Mouse (Mus musculus) limb, embryonic 15.5 days (tissue): Measurements from ENCODE around the gene Fbxw8. TPM values are rescaled to one million over a fixed set of nuclear protein-coding genes. Genes with fewer than 3 reads are reported as not detected.

Experiments
- ATAC-seq: fragments of 200-750 bp; cut with Nextera tagmentation; 2 replicates; pipeline ENCODE4 v1.8.0; 2017; ENCODE audit warnings: low read depth, moderate TSS enrichment; ENCODE audit not compliant: insufficient number of reproducible peaks, low FRiP score, low TSS enrichment
- H3K27ac ChIP-seq: fragments of 300-500 bp; sonication (generic); 2 replicates; pipeline ENCODE4 v1.5.1; 2015; ENCODE audit warnings: moderate library complexity, mild to moderate bottlenecking, inconsistent platforms
- H3K27me3 ChIP-seq: fragments of 300-500 bp; sonication (generic); 2 replicates; pipeline ENCODE4 v1.6.1; 2015; ENCODE audit warnings: inconsistent platforms
- H3K36me3 ChIP-seq: fragments of 300-500 bp; sonication (generic); 2 replicates; pipeline ENCODE4 v1.6.1; 2015; ENCODE audit warnings: inconsistent platforms
- H3K4me1 ChIP-seq: fragments of 300-500 bp; sonication (generic); 2 replicates; pipeline ENCODE4 v1.6.1; 2015; ENCODE audit warnings: inconsistent platforms
- H3K4me2 ChIP-seq: fragments of 300-500 bp; sonication (generic); 2 replicates; pipeline ENCODE4 v1.6.1; 2015; ENCODE audit warnings: mild to moderate bottlenecking, inconsistent platforms
- H3K4me3 ChIP-seq: fragments of 300-500 bp; sonication (generic); 2 replicates; pipeline ENCODE4 v1.5.1; 2015; ENCODE audit warnings: mild to moderate bottlenecking, inconsistent platforms
- H3K9ac ChIP-seq: fragments of 300-500 bp; sonication (generic); 2 replicates; pipeline ENCODE4 v1.6.1; 2015; ENCODE audit warnings: inconsistent platforms
- H3K9me3 ChIP-seq: fragments of 300-500 bp; sonication (generic); 2 replicates; pipeline ENCODE4 v1.6.1; 2016; ENCODE audit warnings: inconsistent platforms
- WGBS: fragments of 180-500 bp; shearing (Covaris S2); methylation state at CpG from one replicate; pipeline ENCODE4 v1.1.7; 2015; 5-methylcytosine and 5-hydroxymethylcytosine counted together
- polyA plus RNA-seq: library from polyadenylated mRNA; unstranded; fragments of >200 nt; fragmentation: Nextera tagmentation; extraction: Ambion mirVana; gene quantifications from 2 replicates; pipeline ENCODE4 v1.2.1, GENCODE M21; 2015

The Fbxw8 gene
- polyA plus RNA-seq, 1 experiment from 2014 or later, result 26.3 TPM

- peaks cover 53% of the 10 kb centered on the region for H3K4me1 ChIP-seq
- H3K4me2 ChIP-seq, result no peak overlapping the region
- H3K9me3 ChIP-seq, result no peaks in the 10 kb centered on the region
These were observed 72.1 kb downstream of the Fbxw8 start for GRCm38 (mm10) chr5:118083060-118083638.

DNA sequence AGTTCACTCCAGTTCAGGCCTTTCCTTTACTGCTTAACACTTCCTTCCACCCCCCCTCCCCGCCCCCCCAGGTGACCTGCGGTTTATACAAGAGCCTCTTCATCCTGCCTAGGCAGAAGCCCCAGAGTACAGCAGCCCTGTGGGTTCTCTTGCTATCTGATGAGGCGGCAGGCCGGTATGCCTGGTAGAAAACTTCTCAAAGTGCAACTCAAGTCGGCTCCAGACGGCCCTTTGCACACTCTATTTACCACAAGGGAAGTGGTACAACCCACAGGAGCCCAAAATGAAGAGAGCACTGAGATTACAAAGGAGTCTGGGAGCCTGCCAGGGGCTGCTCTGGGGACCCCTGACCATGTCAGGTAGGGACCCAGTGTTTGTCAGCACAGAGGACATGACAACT lies 73.3 kb downstream of the Fbxw8 start:
- H3K4me1 ChIP-seq, result peaks cover 52% of the 10 kb centered on the region

More at GRCm38 (mm10) chr5:118083060-118083638, 72.1 kb downstream of the Fbxw8 start:
- no peak for ATAC-seq
- Histone ChIP-seq H3K9ac (no peak overlapping the region), H3K4me3 (no peak overlapping the region), H3K27ac (peak overlapping the region; percentile 19), H3K36me3 (0 out of 2 replicates have a peak, but pooled peaks cover 8% of the 10 kb centered on the region), H3K27me3 (no peaks in the 10 kb centered on the region)
- WGBS, result 60% methylated on average over 12 of the region's 12 CpGs

DNA sequence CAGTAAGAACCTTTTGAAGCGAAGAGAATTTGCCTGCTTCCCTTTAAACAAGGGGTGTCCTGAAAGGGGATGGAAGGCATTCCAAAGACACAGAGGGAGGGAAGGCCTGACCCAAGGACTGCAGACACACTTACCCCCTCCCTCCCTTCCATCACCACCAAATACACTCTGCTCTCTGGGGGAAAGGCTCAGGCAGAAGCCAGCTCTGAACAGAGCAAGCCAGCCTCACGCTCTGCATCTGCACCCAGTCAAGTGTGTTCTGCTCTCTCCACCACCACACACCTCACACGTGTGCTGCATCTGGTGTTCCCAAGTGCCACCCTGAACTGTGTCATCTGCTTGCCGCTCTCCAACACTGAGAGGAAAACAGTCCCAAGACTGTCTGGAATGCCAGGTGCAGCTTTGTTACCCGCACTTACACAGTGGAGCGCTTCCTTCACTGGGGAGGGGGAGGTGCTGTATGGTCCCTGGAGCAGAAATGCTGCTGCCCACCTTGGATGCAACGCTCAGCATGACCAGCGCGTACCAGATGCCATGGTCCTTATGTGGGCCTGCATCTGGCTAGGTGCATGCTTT lies 73.8 kb downstream of the Fbxw8 start:
- H3K4me1 ChIP-seq, result peaks cover 53% of the 10 kb centered on the region

More for the DNA sequence above, 73.3 kb downstream of the Fbxw8 start:
- whole genome bisulfite sequencing, result 56% methylated on average over 6 of the region's 6 CpGs
- H3K36me3 ChIP-seq, result peaks cover 14% of the 10 kb centered on the region
- no peak overlapping the region for H3K4me3 ChIP-seq
- no peak for ATAC-seq
- no peak overlapping the region for H3K9ac ChIP-seq
- no peak overlapping the region for H3K27ac ChIP-seq
- H3K27me3 ChIP-seq, result no peaks in the 10 kb centered on the region
- H3K4me2 ChIP-seq, result no peak overlapping the region
- H3K9me3 ChIP-seq, result no peaks in the 10 kb centered on the region

GRCm38 (mm10) chr5:118079839-118080250 lies 75.4 kb downstream of the Fbxw8 start:
- Histone ChIP-seq H3K9ac (no peak overlapping the region), H3K27ac (no peak overlapping the region), H3K4me1 (peaks cover 56% of the 10 kb centered on the region), H3K4me3 (no peak overlapping the region), H3K27me3 (no peaks in the 10 kb centered on the region), H3K36me3 (peaks cover 33% of the 10 kb centered on the region), H3K9me3 (no peaks in the 10 kb centered on the region), H3K4me2 (no peak overlapping the region)
- 84% methylated on average over 11 of the region's 11 CpGs for WGBS
- no peak for ATAC-seq

More for the DNA sequence above, 73.8 kb downstream of the Fbxw8 start:
- ATAC-seq, result no peak
- 60% methylated on average over 9 of the region's 9 CpGs for WGBS
- H3K4me3 ChIP-seq, result no peak overlapping the region
- no peaks in the 10 kb centered on the region for H3K9me3 ChIP-seq
- no peaks in the 10 kb centered on the region for H3K27me3 ChIP-seq
- no peak overlapping the region for H3K27ac ChIP-seq
- H3K4me2 ChIP-seq, result no peak overlapping the region
- H3K36me3 ChIP-seq, result peaks cover 19% of the 10 kb centered on the region
- H3K9ac ChIP-seq, result no peak overlapping the region

GRCm38 (mm10) chr5:118079354-118079753 lies 75.9 kb downstream of the Fbxw8 start:
- no peak overlapping the region for H3K4me3 ChIP-seq
- H3K27ac ChIP-seq, result no peak overlapping the region
- no peak overlapping the region for H3K4me2 ChIP-seq
- no peaks in the 10 kb centered on the region for H3K9me3 ChIP-seq
- no peak overlapping the region for H3K9ac ChIP-seq
- H3K4me1 ChIP-seq, result peaks cover 53% of the 10 kb centered on the region
- ATAC-seq, result no peak
- WGBS, result 83% methylated on average over 6 of the region's 6 CpGs
- peaks cover 38% of the 10 kb centered on the region for H3K36me3 ChIP-seq
- H3K27me3 ChIP-seq, result no peaks in the 10 kb centered on the region

GRCm38 (mm10) chr5:118078550-118078949 lies 76.7 kb downstream of the Fbxw8 start:
- no peak overlapping the region for H3K4me2 ChIP-seq
- H3K27me3 ChIP-seq, result no peaks in the 10 kb centered on the region
- H3K4me1 ChIP-seq, result peaks cover 47% of the 10 kb centered on the region
- no peaks in the 10 kb centered on the region for H3K9me3 ChIP-seq
- no peak for ATAC-seq
- H3K9ac ChIP-seq, result no peak overlapping the region
- WGBS, result 82% methylated on average over 6 of the region's 6 CpGs
- peaks cover 46% of the 10 kb centered on the region for H3K36me3 ChIP-seq
- no peak overlapping the region for H3K4me3 ChIP-seq
- no peak overlapping the region for H3K27ac ChIP-seq

DNA sequence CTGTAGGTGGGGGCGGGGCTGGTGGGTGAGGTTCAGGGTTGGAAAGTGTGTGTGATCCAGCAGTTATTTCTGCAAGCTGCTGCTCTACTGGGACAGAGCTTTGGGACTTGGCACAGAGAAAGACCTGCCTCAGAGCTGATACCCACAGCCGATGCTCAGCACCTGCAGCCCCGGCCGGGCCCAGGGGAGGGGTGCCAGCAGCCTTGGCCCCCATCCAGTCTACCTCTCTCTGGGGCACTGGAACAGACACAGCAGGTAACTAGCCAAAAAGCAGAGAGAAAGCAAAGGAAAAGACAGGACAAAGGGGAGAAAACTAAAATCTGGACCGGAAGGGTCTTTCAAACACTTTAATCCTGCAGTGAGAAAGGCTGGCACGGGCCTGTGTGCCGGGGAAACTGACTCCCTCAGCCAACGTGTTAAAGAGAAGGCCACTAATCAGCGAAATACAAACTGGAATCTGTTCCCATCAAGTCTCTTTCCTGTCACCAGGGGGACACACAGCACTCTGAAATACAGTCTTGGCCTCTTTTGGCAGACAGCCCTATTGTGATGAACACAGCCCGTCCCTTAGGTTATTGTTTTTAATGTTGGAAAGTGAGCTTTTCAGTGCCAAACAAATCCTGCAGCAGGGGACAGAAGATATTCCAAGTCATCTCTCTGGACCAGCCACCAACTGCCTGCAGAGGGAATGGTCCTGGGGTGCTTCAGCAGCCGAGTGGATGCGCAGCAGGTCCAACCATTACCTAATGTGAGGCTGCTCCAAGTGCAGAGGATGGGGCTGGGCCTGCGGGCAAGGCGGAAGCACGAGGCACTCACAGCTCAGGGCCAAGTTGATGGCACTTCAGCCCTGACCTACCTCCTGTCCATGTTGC lies 78.3 kb downstream of the Fbxw8 start:
- Histone ChIP-seq H3K9ac (no peak overlapping the region), H3K36me3 (peaks cover 60% of the 10 kb centered on the region), H3K27me3 (no peaks in the 10 kb centered on the region), H3K4me3 (no peak overlapping the region), H3K4me1 (peaks cover 32% of the 10 kb centered on the region), H3K4me2 (no peak overlapping the region), H3K9me3 (no peaks in the 10 kb centered on the region), H3K27ac (peak overlapping the region; percentile 61; the same call in 1 of the 2 replicates)
- no peak for ATAC-seq
- WGBS, result 81% methylated on average over 15 of the region's 15 CpGs

GRCm38 (mm10) chr5:118073213-118073773 lies 82.0 kb downstream of the Fbxw8 start:
- WGBS, result 82% methylated on average over 15 of the region's 15 CpGs

GRCm38 (mm10) chr5:118071766-118072165 lies 83.5 kb downstream of the Fbxw8 start:
- Histone ChIP-seq H3K27me3 (no peaks in the 10 kb centered on the region), H3K4me2 (no peak overlapping the region), H3K36me3 (peaks cover 87% of the 10 kb centered on the region), H3K9ac (no peak overlapping the region), H3K4me3 (no peak overlapping the region), H3K9me3 (no peaks in the 10 kb centered on the region), H3K27ac (no peak overlapping the region), H3K4me1 (peaks cover 31% of the 10 kb centered on the region)
- WGBS, result 73% methylated on average over 5 of the region's 5 CpGs
- no peak for ATAC-seq

More at GRCm38 (mm10) chr5:118073213-118073773, 82.0 kb downstream of the Fbxw8 start:
- Histone ChIP-seq H3K36me3 (peaks cover 81% of the 10 kb centered on the region), H3K4me2 (no peak overlapping the region), H3K4me1 (peaks cover 32% of the 10 kb centered on the region), H3K9me3 (no peaks in the 10 kb centered on the region), H3K9ac (no peak overlapping the region), H3K27me3 (no peaks in the 10 kb centered on the region), H3K27ac (no peak overlapping the region), H3K4me3 (no peak overlapping the region)
- no peak for ATAC-seq

GRCm38 (mm10) chr5:118069315-118069714 lies 85.9 kb downstream of the Fbxw8 start:
- no peak overlapping the region for H3K4me2 ChIP-seq
- H3K4me3 ChIP-seq, result no peak overlapping the region
- H3K36me3 ChIP-seq, result peaks cover 87% of the 10 kb centered on the region
- peaks cover 33% of the 10 kb centered on the region for H3K4me1 ChIP-seq
- no peak overlapping the region for H3K9ac ChIP-seq
- H3K9me3 ChIP-seq, result no peaks in the 10 kb centered on the region
- H3K27ac ChIP-seq, result no peak overlapping the region
- 49% methylated on average over 9 of the region's 9 CpGs for WGBS
- no peaks in the 10 kb centered on the region for H3K27me3 ChIP-seq
- no peak for ATAC-seq

DNA sequence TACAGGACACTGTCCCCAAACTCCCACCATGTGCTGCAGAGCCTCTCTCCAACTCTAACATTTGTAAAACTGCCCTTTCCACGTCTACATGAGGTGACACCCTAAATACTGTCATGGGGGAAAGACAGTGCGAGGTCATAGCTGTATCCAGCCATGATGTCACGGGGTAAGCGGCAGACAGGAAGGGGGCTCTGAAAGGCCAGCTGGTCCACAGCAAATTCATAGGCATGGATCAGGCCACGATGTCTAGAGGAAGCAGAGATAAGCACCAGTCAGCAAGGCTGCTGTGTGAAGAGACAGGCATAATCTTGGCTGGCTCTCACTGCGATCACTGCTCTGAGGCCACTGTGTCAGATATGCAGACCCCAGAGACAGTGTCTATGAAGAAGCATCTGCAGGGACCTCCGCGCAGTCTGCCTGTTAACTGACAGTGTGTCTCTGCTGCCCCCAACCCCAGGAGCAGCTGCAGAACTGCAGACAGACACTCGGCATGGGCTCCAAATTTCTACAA lies 87.2 kb downstream of the Fbxw8 start:
- Histone ChIP-seq H3K9ac (no peak overlapping the region), H3K4me3 (no peak overlapping the region), H3K4me1 (peaks cover 40% of the 10 kb centered on the region), H3K9me3 (no peaks in the 10 kb centered on the region), H3K4me2 (no peak overlapping the region), H3K27me3 (no peaks in the 10 kb centered on the region), H3K36me3 (peaks cover 78% of the 10 kb centered on the region), H3K27ac (peak overlapping the region; percentile 2; the same call in 1 of the 2 replicates)
- 88% methylated on average over 9 of the region's 9 CpGs for WGBS
- ATAC-seq, result no peak
